Mouse (Mus musculus) stomach, embryonic 16.5 days (tissue): ENCODE results near the gene Prkab2. TPM values are rescaled to one million over a fixed set of nuclear protein-coding genes. Genes with fewer than 3 reads are reported as not detected.

Source experiments
- ATAC-seq: fragments of 200-750 bp; cut with Nextera tagmentation; 2 replicates; pipeline ENCODE4 v1.8.0; 2017; ENCODE audit warnings: moderate number of reproducible peaks, moderate TSS enrichment; ENCODE audit not compliant: insufficient read depth, low FRiP score
- H3K27ac ChIP-seq: fragments of 300-500 bp; sonication (generic); 2 replicates; pipeline ENCODE4 v1.5.1; 2014; ENCODE audit warnings: low read length
- H3K27me3 ChIP-seq: fragments of 300-500 bp; sonication (generic); 2 replicates; pipeline ENCODE4 v1.6.1; 2014; ENCODE audit warnings: low read length, control low read depth, mixed read lengths; ENCODE audit not compliant: control insufficient read depth, insufficient read depth
- H3K36me3 ChIP-seq: fragments of 300-500 bp; sonication (generic); 2 replicates; pipeline ENCODE4 v1.6.1; 2014; ENCODE audit warnings: low read length; ENCODE audit not compliant: control insufficient read depth, insufficient read depth
- H3K4me1 ChIP-seq: fragments of 300-500 bp; sonication (generic); 2 replicates; pipeline ENCODE4 v1.6.1; 2014; ENCODE audit warnings: low read length, control low read depth, mixed read lengths; ENCODE audit not compliant: control insufficient read depth, insufficient read depth
- H3K4me2 ChIP-seq: fragments of 300-500 bp; sonication (generic); 2 replicates; pipeline ENCODE4 v1.6.1; 2014; ENCODE audit warnings: low read depth, low read length, mixed read lengths
- H3K4me3 ChIP-seq: fragments of 300-500 bp; sonication (generic); replicated peaks from 2 replicates; pipeline ENCODE4 v1.5.1; 2014; ENCODE audit warnings: mild to moderate bottlenecking, low read length
- H3K9ac ChIP-seq: fragments of 300-500 bp; sonication (generic); 2 replicates; pipeline ENCODE4 v1.6.1; 2014; ENCODE audit warnings: low read length
- H3K9me3 ChIP-seq: fragments of 300-500 bp; sonication (generic); replicated peaks from 2 replicates; pipeline ENCODE4 v1.6.1; 2016; ENCODE audit warnings: low read length, control low read depth; ENCODE audit not compliant: control insufficient read depth
- WGBS: fragments of 180-500 bp; shearing (Covaris S2); extraction: QIAGEN DNeasy Blood & Tissue Kit; methylation state at CpG from one replicate; pipeline ENCODE4 v1.1.7; 2014; 5-methylcytosine and 5-hydroxymethylcytosine counted together
- polyA plus RNA-seq: library from polyadenylated mRNA; unstranded; fragments of >200 nt; fragmentation: Nextera tagmentation; extraction: Ambion mirVana; gene quantifications from 2 replicates; pipeline ENCODE4 v1.2.1, GENCODE M21; 2015

The Prkab2 gene
- polyA plus RNA-seq, 1 experiment from 2014 or later: 10.3 TPM

DNA sequence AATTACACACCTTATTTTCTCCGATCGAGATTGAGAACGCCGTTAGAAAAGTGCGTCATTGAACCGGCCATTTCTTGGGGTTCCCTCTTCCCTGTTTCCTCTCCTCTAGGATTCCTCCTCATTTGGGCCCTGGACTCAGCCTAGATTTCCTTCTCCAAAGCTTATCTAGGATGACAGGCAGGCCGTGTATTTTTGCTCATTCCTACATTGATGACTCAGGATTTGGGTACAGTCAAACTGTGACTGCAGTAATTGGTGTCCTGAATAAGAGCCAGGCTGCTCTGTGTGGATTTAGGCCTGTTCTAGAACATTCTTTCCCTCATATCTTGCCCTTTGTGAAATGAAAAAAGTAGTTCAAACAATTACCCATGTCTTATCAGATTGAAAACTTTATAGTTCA, 1.8 kb downstream of the Prkab2 start:
- H3K4me2 ChIP-seq: peak overlapping the region; percentile 85; the same call in 1 of the 2 replicates
- H3K9ac ChIP-seq: peak overlapping the region; percentile 85
- ATAC-seq: no peak
- 0 out of 2 replicates have a peak overlapping the region, but pooled peaks have one; percentile 10 for H3K27ac ChIP-seq
- peaks cover 12% of the 10 kb centered on the region for H3K4me1 ChIP-seq
- 82% methylated on average over 7 of the region's 7 CpGs for WGBS
- H3K4me3 ChIP-seq: peak overlapping the region; percentile 71; the same call in 1 of the 2 replicates
- 0 out of 2 replicates have a peak, but pooled peaks cover 2% of the 10 kb centered on the region for H3K36me3 ChIP-seq
- no peaks in the 10 kb centered on the region for H3K27me3 ChIP-seq
- 0 out of 2 replicates have a peak, but pooled peaks cover 2% of the 10 kb centered on the region for H3K9me3 ChIP-seq

DNA sequence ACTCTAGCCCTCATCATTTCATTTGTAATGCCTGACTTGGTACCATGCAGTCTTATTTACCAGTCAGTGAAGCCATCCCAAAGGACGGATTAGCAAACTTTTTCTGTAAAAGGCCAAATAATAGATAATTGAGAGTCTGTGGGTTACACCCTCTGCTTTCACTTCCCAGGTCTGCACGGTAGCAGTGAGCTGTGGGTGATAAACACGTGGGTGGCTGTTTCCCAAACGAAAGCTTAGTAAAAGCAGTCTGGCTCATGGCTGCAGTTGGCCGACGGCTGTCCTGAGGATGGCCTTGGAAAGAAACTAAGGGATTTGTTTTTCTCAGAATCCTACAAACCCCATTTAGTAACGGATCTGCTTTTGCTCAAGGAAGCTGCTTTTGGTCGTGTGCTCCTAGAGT, 3.2 kb downstream of the Prkab2 start:
- Histone ChIP-seq H3K27ac (no peak overlapping the region), H3K9ac (no peak overlapping the region), H3K4me2 (no peak overlapping the region), H3K9me3 (no peaks in the 10 kb centered on the region), H3K4me1 (peaks cover 12% of the 10 kb centered on the region), H3K4me3 (no peak overlapping the region), H3K36me3 (0 out of 2 replicates have a peak, but pooled peaks cover 3% of the 10 kb centered on the region), H3K27me3 (no peaks in the 10 kb centered on the region)
- ATAC-seq: no peak
- 52% methylated on average over 8 of the region's 8 CpGs for WGBS

DNA sequence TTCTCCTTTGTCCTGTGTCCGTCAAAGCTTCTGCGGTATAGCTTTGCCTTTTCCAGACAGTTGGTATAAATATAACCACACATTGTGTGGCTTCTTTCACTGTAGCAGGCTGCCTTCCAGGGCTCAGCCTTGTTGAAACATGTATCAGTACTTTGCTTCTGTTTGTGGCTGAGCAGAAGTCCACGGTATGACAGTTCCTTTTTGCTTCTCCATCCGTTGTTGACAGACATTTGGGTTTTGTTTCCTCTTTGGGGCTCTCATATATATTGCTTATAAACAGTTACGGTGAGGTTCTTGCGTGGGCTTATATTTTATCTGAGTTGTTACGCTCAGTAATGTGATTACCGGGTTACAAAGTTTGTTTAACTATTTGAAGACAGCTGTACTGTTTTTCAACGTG, 7.5 kb downstream of the Prkab2 start:
- Histone ChIP-seq H3K27ac (no peak overlapping the region; the same call in 1 of the 2 replicates), H3K36me3 (0 out of 2 replicates have a peak, but pooled peaks cover 3% of the 10 kb centered on the region), H3K4me3 (no peak overlapping the region), H3K4me1 (peaks cover 2% of the 10 kb centered on the region; the same call in 1 of the 2 replicates), H3K9ac (no peak overlapping the region), H3K4me2 (no peak overlapping the region), H3K27me3 (no peaks in the 10 kb centered on the region), H3K9me3 (no peaks in the 10 kb centered on the region)
- ATAC-seq: no peak
- WGBS: 54% methylated on average over 9 of the region's 9 CpGs

DNA sequence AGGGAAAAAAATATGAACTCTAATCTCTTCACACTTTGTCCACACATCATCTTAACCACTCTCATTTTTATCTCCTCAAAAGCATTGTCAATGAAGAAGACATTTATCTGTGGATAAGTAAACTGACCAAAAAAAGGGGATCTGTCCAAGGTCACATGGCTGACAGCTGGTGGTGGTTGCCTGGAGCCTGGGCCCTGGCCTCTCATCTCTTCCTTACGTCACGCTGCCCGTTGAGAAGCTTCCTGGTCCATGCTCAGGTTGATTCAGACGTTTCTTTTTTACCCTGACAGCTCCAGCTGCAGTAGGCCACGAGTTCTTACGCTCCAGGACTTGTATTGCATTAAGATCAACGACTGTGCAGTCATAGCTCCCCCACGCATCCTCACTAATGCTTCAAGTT, 8.2 kb downstream of the Prkab2 start:
- Histone ChIP-seq H3K27me3 (no peaks in the 10 kb centered on the region), H3K36me3 (0 out of 2 replicates have a peak, but pooled peaks cover 3% of the 10 kb centered on the region), H3K4me1 (peaks cover 2% of the 10 kb centered on the region; the same call in 1 of the 2 replicates), H3K9me3 (no peaks in the 10 kb centered on the region), H3K9ac (no peak overlapping the region), H3K27ac (no peak overlapping the region), H3K4me3 (no peak overlapping the region), H3K4me2 (no peak overlapping the region)
- WGBS: 60% methylated on average over 8 of the region's 8 CpGs
- ATAC-seq: no peak

DNA sequence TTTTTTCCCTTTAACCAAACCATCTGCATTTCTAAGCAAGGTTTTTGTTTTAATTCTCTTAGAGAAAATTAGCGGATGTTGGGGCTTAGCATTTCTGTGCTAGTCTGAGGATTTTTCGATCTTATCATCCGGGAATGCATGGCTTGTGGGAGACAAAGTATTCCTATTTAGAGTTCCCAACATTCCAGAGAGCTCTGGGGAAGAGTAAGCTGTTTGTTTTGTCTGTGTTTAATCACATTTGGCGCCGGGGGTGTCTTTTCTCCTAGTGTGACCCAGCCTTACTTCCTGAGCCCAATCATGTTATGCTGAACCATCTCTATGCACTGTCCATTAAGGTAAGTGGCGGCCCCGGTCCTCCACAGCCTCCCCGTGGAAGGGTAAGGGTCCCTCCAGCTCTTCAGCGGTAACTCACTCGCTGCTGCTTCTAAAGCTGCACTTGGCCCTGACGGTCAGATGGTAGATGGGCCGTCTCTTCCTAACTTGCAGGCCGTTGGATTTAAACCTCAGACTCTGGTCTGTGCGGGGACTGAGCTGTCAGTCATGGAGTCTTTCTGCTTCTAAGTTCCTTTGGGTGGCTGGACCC, 9.2 kb downstream of the Prkab2 start:
- no peak overlapping the region for H3K27ac ChIP-seq
- 0 out of 2 replicates have a peak, but pooled peaks cover 2% of the 10 kb centered on the region for H3K4me1 ChIP-seq
- no peaks in the 10 kb centered on the region for H3K9me3 ChIP-seq
- H3K36me3 ChIP-seq: peaks cover 3% of the 10 kb centered on the region; the same call in 1 of the 2 replicates
- H3K9ac ChIP-seq: no peak overlapping the region
- H3K27me3 ChIP-seq: no peaks in the 10 kb centered on the region
- no peak overlapping the region for H3K4me2 ChIP-seq
- H3K4me3 ChIP-seq: no peak overlapping the region
- whole genome bisulfite sequencing: 64% methylated on average over 14 of the region's 14 CpGs
- ATAC-seq: no peak

DNA sequence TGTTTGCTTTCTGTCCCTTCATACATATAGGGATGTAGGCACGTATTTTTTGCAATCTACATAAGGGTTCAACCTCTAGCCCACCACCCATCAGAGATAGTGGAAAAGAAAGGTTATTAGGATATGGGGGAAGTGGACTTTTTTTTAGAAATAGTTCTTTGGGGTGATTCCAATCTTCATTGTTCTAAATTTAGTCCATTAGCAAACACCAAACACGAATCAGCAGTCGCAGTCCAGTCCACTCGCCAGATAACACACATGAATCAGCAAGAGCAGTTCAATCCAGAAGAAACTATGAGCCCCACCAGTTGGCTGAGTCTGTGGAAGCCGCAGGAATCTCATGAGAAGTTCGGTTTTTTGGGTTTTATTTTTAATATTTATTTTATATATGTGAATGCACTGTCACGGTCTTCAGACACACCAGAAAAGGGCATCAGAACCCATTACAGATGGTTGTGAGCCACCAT, 16.7 kb downstream of the Prkab2 start, which contains the start of gene Gm17651:
Gene Gm17651, minus strand, starts transcription at position 51 of the 467 bp plus-strand sequence.
- no peaks in the 10 kb centered on the region for H3K4me1 ChIP-seq
- H3K9ac ChIP-seq: no peak within 1 kb of the TSS
- 81% methylated on average over 7 of the region's 7 CpGs for WGBS
- no peaks in the 10 kb centered on the region; the same call in 1 of the 2 replicates for H3K36me3 ChIP-seq
- no peak within 1 kb of the TSS for H3K27ac ChIP-seq
- H3K4me3 ChIP-seq: no peak within 1 kb of the TSS
- no peak for ATAC-seq
- H3K9me3 ChIP-seq: no peaks in the 10 kb centered on the region
- no peak within 1 kb of the TSS for H3K4me2 ChIP-seq
- no peaks in the 10 kb centered on the region for H3K27me3 ChIP-seq

DNA sequence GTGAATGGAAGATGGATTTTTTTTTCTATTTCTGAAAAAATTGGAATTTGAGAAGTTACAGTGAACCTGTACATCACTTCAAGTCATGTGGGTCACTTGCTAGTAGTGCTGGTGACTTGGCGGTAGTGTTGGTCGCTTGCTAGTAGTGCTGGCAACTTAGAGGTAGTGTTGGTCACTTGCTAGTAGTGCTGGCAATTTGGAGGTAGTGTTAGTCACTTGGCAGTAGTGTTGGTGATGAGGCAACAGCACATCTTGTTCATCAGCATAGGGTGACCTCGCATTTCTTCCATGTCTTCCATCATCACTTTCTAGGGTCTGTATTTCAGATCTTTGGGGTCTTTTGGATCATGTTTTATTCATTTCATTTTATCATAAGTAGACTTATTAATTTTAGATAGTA, 18.1 kb downstream of the Prkab2 start:
- H3K9me3 ChIP-seq: no peaks in the 10 kb centered on the region
- H3K27ac ChIP-seq: no peak overlapping the region
- no peaks in the 10 kb centered on the region for H3K4me1 ChIP-seq
- H3K36me3 ChIP-seq: no peaks in the 10 kb centered on the region; the same call in 1 of the 2 replicates
- H3K27me3 ChIP-seq: no peaks in the 10 kb centered on the region
- no peak overlapping the region for H3K4me2 ChIP-seq
- no peak overlapping the region for H3K4me3 ChIP-seq
- WGBS: 94% methylated on average over 3 of the region's 3 CpGs
- no peak overlapping the region for H3K9ac ChIP-seq
- no peak for ATAC-seq

DNA sequence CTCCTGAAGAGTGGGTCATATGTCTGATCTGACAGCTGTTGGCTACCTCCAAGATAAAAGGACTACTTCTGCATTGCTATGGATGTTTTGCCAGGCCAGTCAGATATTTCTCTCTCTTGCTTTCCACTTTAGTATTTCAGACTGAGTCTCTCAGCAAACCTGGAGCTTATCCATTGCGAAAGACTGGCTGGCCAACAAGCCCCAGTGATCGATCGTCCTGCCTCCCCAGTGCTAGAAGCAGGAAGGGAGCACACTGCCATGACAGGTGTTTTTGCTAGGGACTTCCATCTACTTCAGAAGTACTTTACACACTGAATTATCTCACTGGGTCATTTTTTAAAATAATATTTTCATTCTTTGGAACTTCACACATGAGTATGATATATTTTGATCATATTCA, 20.4 kb downstream of the Prkab2 start:
- H3K36me3 ChIP-seq: no peaks in the 10 kb centered on the region
- no peak overlapping the region for H3K27ac ChIP-seq
- H3K9ac ChIP-seq: no peak overlapping the region
- no peaks in the 10 kb centered on the region for H3K9me3 ChIP-seq
- peaks cover 3% of the 10 kb centered on the region; the same call in 1 of the 2 replicates for H3K4me1 ChIP-seq
- H3K4me2 ChIP-seq: no peak overlapping the region
- H3K27me3 ChIP-seq: no peaks in the 10 kb centered on the region
- no peak for ATAC-seq
- 82% methylated on average over 3 of the region's 3 CpGs for WGBS
- H3K4me3 ChIP-seq: no peak overlapping the region

DNA sequence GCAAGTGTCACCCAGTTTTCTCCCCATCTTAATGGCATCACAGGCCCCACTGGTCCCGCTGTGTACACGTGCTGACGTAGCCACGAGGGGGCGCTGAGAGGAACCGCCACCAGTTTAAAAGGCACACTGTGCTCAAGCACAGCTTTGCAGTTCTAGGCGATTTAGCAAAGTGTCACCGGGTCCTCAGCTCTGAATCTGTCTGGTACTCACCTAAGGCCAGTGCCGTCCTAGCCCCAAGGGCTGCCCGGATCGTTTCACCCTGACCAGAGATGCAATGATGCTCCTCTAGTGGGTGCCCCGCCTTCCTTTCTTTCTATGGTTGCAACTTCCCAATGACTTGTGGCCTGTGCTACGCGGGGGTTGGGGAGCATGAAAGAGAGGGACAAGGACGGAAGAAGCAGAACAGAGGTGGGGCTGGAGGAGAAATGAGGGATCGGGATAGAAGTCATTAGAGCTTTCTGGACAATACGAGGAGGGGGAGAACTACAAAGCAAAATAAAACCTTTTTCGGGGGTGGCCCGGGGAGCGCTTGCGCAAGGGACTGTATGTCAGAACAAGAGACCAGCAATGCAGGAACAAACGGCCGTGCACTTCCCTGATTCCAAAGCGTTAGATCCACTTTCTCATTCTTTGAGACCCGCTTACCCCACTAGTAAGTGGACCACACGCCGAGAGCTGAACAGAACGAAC, 22.8 kb downstream of the Prkab2 start:
- Histone ChIP-seq H3K36me3 (no peaks in the 10 kb centered on the region), H3K27me3 (no peaks in the 10 kb centered on the region), H3K4me3 (peak overlapping the region; percentile 48), H3K4me2 (peak overlapping the region; percentile 93), H3K9ac (peak overlapping the region; percentile 71), H3K9me3 (no peaks in the 10 kb centered on the region), H3K4me1 (peaks cover 9% of the 10 kb centered on the region; the same call in 1 of the 2 replicates), H3K27ac (no peak overlapping the region)
- 5% methylated on average over 28 of the region's 28 CpGs for WGBS
- ATAC-seq: peak; percentile 78; the same call in 1 of the 2 replicates
